ENCODE assay signal across 19 mouse cellular contexts in genomic region chr3:38496795-38497385, GRCm38 (mm10). TPM values are rescaled to one million over a fixed set of nuclear protein-coding genes. Genes with fewer than 3 reads are reported as not detected.
DNase-seq lines count a peak whose midpoint lies in the region; ATAC-seq and TF ChIP-seq lines count a peak whose summit lies in the region.
"Had no signal": no experiment of that assay in that cellular context is flagged by ENCODE, and none has a peak within 500 bp of the region (broad histone marks: within the 10 kb centered on the region; RNA-seq: fewer than 3 reads in every experiment).

No protein-coding gene starts in this region.

- H3K9ac ChIP-seq in heart, embryonic 11.5 days (ENCODE audit: low read depth, low read length), result no peak overlapping the region
- H3K9ac ChIP-seq: embryonic facial prominence, embryonic 12.5 days; hindbrain, embryonic 14.5 days; neural tube, embryonic 15.5 days had no signal

- H3K4me3 ChIP-seq in thymus, adult 2 months (ENCODE audit: control insufficient read depth, insufficient read depth, low read length), result no peak overlapping the region
- H3K4me3 ChIP-seq in heart, embryonic 11.5 days (ENCODE audit: low read depth, low read length), result no peak overlapping the region
- H3K4me3 ChIP-seq: embryonic facial prominence, embryonic 12.5 days; neural tube, embryonic 15.5 days had no signal

- no peak for TF ChIP-seq POLR2A in thymus, adult 2 months (IDR thresholded peaks at IDR 0.05; ENCODE audit: control insufficient read depth, extremely low read depth, insufficient read depth, low read length, poor library complexity)

- 12% methylated on average over 3 of the region's 3 CpGs for WGBS in thymus, adult 2 months
- WGBS in heart, embryonic 11.5 days (ENCODE audit: insufficient replicate concordance), result 82% methylated on average over 3 of the region's 3 CpGs

- peak; percentile 23 for DNase-seq in embryo, embryonic 10.5 days (ENCODE audit: low spot score)
- DNase-seq in embryo, embryonic 10 days (ENCODE audit: low spot score), result no peak
- DNase-seq in thymus, adult 2 months, result peak; percentile 8
- no peak for DNase-seq in thymus, postnatal 14 days
- peak; percentile 69 for DNase-seq in naive thymus-derived CD4-positive, alpha-beta T cell, adult 2 months (ENCODE audit: low read depth)
- DNase-seq in spleen, adult 18-20 months, result no peak
- DNase-seq in lung, postnatal 10 days, result no peak
- DNase-seq: adrenal gland, adult 8-10 months; cerebellum, adult 9-10 months; heart, adult 11 months; kidney, adult 18-20 months; kidney, postnatal 25 days; layer of hippocampus, adult 9-11 months; lung, adult 18-20 months; right cerebral cortex, adult 18-20 months had no signal

- no peaks in the 10 kb centered on the region for H3K36me3 ChIP-seq in thymus, adult 2 months (ENCODE audit: control insufficient read depth, insufficient read depth, low read length)
- H3K36me3 ChIP-seq in heart, embryonic 11.5 days (ENCODE audit: control insufficient read depth, insufficient read depth, low read length), result no peaks in the 10 kb centered on the region
- H3K36me3 ChIP-seq: embryonic facial prominence, embryonic 12.5 days; neural tube, embryonic 15.5 days had no signal

- no peak for ATAC-seq in heart, embryonic 11.5 days (replicated peaks; ENCODE audit: insufficient number of reproducible peaks, low FRiP score, low TSS enrichment)

- H3K27ac ChIP-seq in thymus, adult 2 months (ENCODE audit: control insufficient read depth, insufficient read depth, low read length), result no peak overlapping the region
- no peak overlapping the region for H3K27ac ChIP-seq in heart, embryonic 11.5 days (ENCODE audit: low read depth, low read length)
- H3K27ac ChIP-seq: embryonic facial prominence, embryonic 12.5 days; hindbrain, embryonic 14.5 days; neural tube, embryonic 15.5 days had no signal

- TF ChIP-seq CTCF in thymus, adult 2 months (IDR thresholded peaks at IDR 0.05; ENCODE audit: borderline replicate concordance, control insufficient read depth, extremely low read depth, insufficient read depth, low read length, poor library complexity), result no peak

- peaks cover 8% of the 10 kb centered on the region for H3K4me1 ChIP-seq in thymus, adult 2 months (replicated peaks; ENCODE audit: control insufficient read depth, insufficient read depth, low read length)
- no peaks in the 10 kb centered on the region for H3K4me1 ChIP-seq in heart, embryonic 11.5 days (ENCODE audit: control insufficient read depth, insufficient read depth, low read length)
- H3K4me1 ChIP-seq: embryonic facial prominence, embryonic 12.5 days had no signal

- no peak overlapping the region for H3K4me2 ChIP-seq in heart, embryonic 11.5 days
- H3K4me2 ChIP-seq: embryonic facial prominence, embryonic 12.5 days; hindbrain, embryonic 14.5 days; neural tube, embryonic 15.5 days had no signal

- no peaks in the 10 kb centered on the region for H3K9me3 ChIP-seq in heart, embryonic 11.5 days (replicated peaks; ENCODE audit: control insufficient read depth, low read length)
- H3K9me3 ChIP-seq: embryonic facial prominence, embryonic 12.5 days; neural tube, embryonic 15.5 days had no signal

- no peaks in the 10 kb centered on the region for H3K27me3 ChIP-seq in thymus, adult 2 months (ENCODE audit: control insufficient read depth, insufficient read depth, low read length)
- H3K27me3 ChIP-seq in heart, embryonic 11.5 days (ENCODE audit: control insufficient read depth, insufficient read depth, low read length), result no peaks in the 10 kb centered on the region
- H3K27me3 ChIP-seq: embryonic facial prominence, embryonic 12.5 days; neural tube, embryonic 15.5 days had no signal

RNA-seq across cellular contexts. Expression of gene Ankrd50, which starts 12.2 kb away (rescaled TPM):
- polyA plus RNA-seq in thymus, adult 2 months (2012; rRNA removed), result 66.0 and 68.5 TPM in 2 replicates
- polyA plus RNA-seq in heart, embryonic 11.5 days (2014; fragmentation: Nextera tagmentation; extraction: Ambion mirVana), result 17.3 and 20.3 TPM in 2 replicates

Comparison
In these comparisons a context has a peak if more than half of its experiments do, and no peak if none do; other contexts are left out.
1. DNase-seq: peak in embryo, embryonic 10.5 days (single experiment), thymus, adult 2 months (single experiment) and naive thymus-derived CD4-positive, alpha-beta T cell, adult 2 months (single experiment); none in embryo, embryonic 10 days (single experiment), thymus, postnatal 14 days (single experiment), spleen, adult 18-20 months (0 of 2) and lung, postnatal 10 days (single experiment).